Mouse (Mus musculus): Measurements from ENCODE around the gene Cyp4f37.
"Not testable (repeated sequence)": the region's sequence is repeated elsewhere in the genome, so short reads cannot be mapped to it uniquely, and the experiment has no call there.

GRCm38 (mm10) chr17:32634242-32634971 lies 13.3 kb downstream of the Cyp4f37 start:
- not testable (repeated sequence) for TF ChIP-seq CTCF (IDR thresholded peaks at IDR 0.05; ENCODE audit: control insufficient read depth, insufficient read depth, insufficient replicate concordance, low read depth, low read length); POLR2A (IDR thresholded peaks at IDR 0.05; ENCODE audit: control insufficient read depth, low read depth, low read length)
